Mouse (Mus musculus) spleen, postnatal 36 days (tissue): ENCODE measurements around the gene Bri3.
"Not testable (repeated sequence)": the region's sequence is repeated elsewhere in the genome, so short reads cannot be mapped to it uniquely, and the experiment has no call there.

Experiments used
- DNase-seq, 2 experiments: peaks; one replicate each; pipeline ENCODE4 v3.0.0; 2022; ENCODE audit warnings: low spot score in 2 of 2, mixed read lengths in 1 of 2

Gene Bri3

GRCm38 (mm10) chr5:144294908-144295307 is 50.7 kb downstream of the Bri3 start:
- no peak for DNase-seq

- DNase-seq, result no peak
These were observed 51.1 kb downstream of the Bri3 start for GRCm38 (mm10) chr5:144295357-144295756.

- DNase-seq, result no peak
These were observed 51.9 kb downstream of the Bri3 start for GRCm38 (mm10) chr5:144296090-144296604.

DNA sequence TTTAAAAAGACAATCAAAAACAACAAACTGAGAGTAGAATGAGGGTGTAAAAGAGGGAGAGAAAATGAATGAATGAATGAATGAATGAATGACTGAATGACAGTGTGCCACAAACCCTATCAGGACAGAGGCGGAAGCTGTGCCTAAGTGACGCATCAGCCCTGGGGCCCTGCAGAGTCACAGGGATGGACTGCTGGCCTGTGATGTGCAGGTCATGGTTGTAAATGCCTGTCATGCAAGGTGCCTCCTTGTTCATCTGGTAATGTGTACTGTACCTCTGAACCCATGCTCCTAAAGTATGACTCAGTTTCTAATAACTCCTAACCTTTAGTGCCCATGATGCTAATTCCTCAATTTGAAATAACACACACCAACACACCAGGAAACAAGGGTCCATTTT is 58.8 kb downstream of the Bri3 start:
- DNase-seq, result no peak

GRCm38 (mm10) chr5:144308929-144309328 is 64.7 kb downstream of the Bri3 start:
- no peak for DNase-seq

GRCm38 (mm10) chr5:144312183-144312582 is 67.9 kb downstream of the Bri3 start:
- no peak for DNase-seq

- no peak for DNase-seq
These were observed 69.1 kb downstream of the Bri3 start for GRCm38 (mm10) chr5:144313335-144313734.

DNA sequence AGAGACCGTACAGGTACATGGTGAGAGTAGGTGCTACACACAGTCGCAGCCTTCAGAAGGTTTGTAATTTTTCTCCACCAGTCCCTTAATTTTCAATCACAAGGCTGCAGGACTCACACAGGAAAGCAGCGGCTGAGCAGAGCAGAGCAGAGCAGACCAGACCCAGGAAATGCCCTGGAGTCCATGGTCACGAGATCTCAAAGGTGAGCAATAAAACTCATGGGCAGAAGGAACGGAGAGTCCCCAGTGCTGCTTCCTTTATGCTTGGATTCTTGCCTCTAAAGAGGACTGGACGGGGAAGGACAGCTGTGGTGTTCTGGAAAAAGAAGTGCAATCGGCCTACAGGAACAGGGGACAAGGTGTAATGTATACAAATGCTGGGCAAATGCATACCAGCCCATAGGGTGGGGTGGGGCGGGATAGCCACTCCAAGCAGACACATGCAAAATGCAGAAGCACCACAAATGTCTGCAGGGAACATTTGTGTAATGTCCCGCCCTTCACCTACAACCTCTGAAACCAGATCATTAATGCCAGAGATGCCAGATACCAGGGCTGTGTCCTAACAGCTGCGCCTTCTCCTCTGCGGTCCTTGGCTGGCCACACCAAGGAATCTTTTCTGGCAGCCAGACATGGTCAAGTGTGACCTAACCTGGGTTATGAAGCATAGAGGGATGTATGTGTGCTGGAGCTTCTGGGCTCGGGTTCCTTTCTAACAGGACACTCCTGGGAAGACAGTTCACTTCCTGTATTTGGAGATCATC is 70.7 kb downstream of the Bri3 start:
- no peak for DNase-seq

DNA sequence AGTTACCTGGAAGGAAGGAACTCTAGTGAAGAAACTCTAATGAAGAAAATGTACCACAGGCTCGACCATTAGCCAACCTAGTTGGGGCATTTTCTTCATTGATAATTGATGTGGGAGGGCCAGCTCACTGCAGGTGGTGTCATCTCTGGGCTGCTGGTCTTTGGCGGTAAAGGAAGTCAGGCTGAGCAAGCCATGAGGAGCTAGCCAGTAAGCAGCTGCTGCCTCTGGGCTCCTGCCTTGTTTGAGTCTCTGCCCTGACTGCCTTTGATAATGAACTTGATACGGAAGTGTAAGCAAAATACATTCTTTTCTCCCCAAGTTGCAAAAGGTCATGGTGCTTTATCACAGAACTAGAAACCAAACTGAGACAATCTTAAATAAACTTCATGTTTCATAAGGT is 72.2 kb downstream of the Bri3 start:
- no peak for DNase-seq

DNA sequence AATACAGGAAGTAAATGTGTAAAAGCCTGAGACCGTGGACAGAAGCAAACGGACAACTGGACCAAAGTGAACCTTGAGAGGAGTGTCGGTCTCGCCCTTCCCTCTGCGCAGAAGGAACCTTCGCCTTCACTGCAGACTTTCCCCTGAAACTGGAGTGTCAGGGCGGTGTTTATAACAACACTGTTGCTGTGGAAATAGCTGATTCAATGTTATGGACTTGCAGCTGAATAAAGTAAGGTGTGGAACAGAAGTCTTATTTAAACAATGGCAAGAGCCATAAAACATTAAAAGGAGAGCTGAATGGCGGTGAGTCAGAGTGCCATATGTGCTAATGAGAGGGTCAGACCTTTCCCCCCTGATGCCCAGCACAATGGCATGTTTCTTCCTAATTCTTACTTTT is 73.2 kb downstream of the Bri3 start:
- no peak for DNase-seq

DNA sequence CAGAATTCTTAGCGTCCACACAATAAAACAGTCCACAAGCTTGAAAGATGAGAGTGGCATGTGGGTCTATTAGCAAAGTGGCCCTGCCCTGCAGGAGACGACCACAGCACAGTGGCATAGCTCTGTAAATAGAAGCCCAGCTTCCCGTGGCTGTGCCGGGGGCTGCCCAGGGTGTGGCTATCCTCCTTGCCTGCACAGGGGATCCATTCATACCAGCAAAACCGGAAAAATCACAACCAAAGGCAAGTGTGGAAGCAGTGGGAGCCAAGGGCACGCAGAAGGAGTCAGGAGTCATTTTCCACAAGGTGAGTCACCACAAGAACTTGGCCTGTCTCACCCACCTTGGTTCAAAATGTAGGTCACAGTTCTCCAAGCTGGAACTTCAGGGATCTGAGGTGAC is 74.0 kb downstream of the Bri3 start:
- no peak for DNase-seq

GRCm38 (mm10) chr5:144321681-144322080 is 77.4 kb downstream of the Bri3 start:
- no peak for DNase-seq

- DNase-seq, result no peak
These were observed 78.5 kb downstream of the Bri3 start for GRCm38 (mm10) chr5:144322717-144323116.

GRCm38 (mm10) chr5:144334010-144334409 is 89.8 kb downstream of the Bri3 start:
- DNase-seq, result no peak

GRCm38 (mm10) chr5:144335357-144335756 is 91.1 kb downstream of the Bri3 start:
- DNase-seq, result not testable (repeated sequence)

DNA sequence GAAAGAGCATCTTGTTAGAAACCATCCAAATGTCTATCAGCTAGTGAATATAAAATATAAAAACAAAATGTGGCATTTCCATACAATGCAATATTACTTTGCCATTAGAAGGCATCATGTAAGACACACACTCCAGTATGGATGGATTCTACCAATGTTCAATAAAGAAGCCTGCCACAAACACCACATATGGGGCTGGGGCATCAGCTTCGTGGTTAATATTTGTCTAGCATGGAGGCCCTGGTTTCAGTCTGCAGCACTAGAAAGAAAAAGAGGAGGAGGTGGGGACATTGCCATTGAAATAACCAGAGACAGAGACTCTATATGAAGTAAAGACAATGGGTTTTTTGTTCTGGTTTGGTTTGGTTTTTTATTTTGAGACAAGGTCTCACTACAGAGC is 94.5 kb downstream of the Bri3 start:
- DNase-seq, result no peak

DNA sequence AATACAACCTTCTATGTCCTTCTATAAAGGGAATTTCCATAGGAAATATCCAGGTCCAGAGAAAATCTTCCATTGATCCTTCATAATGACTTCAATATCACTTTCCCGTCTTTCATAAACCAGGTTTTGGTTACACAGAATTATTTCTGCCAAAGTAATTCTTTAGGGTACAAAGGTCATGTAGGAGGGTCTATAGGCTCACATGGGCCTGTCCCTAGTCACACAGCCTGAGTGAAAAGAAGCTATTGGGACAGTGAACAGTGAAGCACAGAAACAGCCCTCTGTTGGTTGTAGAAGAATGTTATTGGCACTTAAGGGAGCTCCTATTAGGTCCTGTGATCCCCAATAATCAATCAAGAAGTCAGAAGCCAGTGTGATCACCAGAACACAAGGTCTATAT is 96.8 kb downstream of the Bri3 start:
- DNase-seq, result no peak

- DNase-seq, result peak in 1 of 2 experiments; percentile 1
These were observed 100.4 kb downstream of the Bri3 start for GRCm38 (mm10) chr5:144344592-144344991.

DNA sequence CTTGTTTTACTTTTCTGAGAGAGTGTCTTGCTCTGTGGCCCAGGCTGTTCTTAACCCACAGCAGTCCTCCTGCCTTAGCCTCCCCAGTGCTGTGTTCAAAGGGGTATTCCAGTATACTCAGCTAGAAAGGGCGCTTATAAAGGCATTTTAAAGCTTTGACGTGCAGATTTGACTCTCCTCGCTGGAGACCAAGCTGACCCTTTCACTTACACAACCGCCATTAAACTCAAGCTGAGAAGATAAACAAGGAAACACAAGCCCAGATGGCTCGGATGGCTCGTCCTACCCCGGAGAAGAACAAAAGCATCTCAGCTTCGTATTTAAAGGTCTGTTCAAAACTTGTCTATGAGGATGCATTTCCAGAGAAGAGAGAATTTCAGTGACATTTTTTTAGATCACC is 106.9 kb downstream of the Bri3 start:
- no peak for DNase-seq

DNA sequence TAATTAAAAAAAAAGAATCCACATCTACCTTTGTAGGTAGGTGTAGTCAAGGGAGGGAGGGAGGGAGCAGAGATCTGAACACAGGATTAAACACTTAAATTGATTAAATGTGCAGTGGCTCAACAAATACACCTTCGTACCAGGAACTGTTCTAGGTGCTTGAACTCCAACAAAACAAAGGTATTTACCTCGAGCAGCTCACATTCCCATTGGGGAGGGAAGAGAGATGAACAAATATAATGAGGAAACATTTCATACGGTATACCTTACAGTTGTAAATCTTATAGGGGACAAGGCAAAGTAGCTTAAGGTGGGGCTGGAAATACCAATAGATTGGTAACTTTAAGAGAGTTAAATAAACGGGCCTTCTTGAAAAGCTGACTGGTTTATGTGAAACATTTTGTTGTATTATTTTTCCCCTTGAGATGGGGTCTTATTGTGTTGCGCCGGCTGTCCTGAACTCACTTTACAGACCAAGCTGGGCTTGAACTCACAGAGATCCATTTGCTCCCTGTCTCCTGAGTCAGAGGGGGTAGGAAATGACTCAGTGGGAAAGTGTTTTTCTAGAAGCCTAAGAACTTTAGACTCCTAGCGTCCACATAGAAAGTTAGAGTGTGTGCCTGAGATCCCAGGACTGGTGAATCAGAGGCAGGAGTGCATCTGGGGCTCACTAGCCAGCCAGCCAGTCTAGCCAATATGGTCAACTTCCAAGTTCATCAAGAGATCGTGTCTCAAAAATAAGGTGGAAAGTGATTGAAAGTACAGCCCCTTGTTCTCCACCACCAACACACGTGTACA is 108.2 kb downstream of the Bri3 start:
- DNase-seq, result no peak

GRCm38 (mm10) chr5:144356776-144357455 is 112.7 kb downstream of the Bri3 start:
- DNase-seq, result no peak

DNA sequence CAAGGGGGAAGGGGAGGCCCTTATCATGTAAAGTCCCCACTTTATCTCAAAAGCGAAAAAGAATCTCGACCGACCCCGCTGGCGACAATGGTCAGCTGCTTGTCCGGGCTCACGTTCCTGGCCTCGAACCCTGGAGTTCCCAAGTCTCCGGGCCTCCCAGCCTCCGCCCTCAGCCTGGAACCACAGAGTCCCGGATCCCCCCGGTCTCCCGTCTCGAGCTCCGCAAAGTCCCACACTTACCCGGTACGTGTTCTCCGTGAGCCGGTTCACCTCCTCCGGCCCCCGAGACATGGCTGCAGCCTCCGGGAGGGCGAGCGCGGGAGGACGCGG is 113.3 kb downstream of the Bri3 start:
- DNase-seq, result no peak
